Mouse (Mus musculus): ENCODE data around the gene Tspan17. TPM values are rescaled to one million over a fixed set of nuclear protein-coding genes. Genes with fewer than 3 reads are reported as not detected.

Tspan17 gene
- polyA plus RNA-seq, 1 experiment from 2014 or later, result 3.1 TPM

DNA sequence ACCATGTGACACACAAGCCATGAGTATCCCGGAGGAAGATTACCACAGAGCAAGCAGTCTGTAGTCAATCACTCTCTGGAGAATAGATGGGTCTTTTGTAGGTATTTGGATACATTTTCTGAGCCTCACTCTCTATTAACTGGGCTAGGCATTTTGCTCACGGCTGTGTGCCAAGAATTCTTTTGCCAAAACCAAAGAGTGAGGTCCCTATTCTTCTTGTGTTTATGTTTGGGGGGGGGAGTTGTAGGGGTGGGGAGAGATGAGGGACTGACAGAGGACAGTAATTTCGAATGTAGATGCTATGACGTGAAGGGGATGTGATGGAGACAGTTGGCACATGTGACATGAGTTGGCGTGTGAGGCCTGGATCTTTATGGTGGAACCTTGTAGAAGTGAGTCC lies 47.9 kb downstream of the Tspan17 start:
- Histone ChIP-seq H3K9me3 (replicated peaks) (0 out of 2 replicates have a peak, but pooled peaks cover 4% of the 10 kb centered on the region), H3K27ac (ENCODE audit: poor library complexity, severe bottlenecking) (no peak overlapping the region), H3K9ac (no peak overlapping the region), H3K4me3 (no peak overlapping the region), H3K36me3 (no peaks in the 10 kb centered on the region), H3K27me3 (replicated peaks) (peaks cover 23% of the 10 kb centered on the region), H3K4me1 (replicated peaks) (no peaks in the 10 kb centered on the region), H3K4me2 (no peak overlapping the region)
- WGBS, result 71% methylated on average over 5 of the region's 5 CpGs
- ATAC-seq (ENCODE audit: insufficient number of reproducible peaks, low FRiP score), result no peak

DNA sequence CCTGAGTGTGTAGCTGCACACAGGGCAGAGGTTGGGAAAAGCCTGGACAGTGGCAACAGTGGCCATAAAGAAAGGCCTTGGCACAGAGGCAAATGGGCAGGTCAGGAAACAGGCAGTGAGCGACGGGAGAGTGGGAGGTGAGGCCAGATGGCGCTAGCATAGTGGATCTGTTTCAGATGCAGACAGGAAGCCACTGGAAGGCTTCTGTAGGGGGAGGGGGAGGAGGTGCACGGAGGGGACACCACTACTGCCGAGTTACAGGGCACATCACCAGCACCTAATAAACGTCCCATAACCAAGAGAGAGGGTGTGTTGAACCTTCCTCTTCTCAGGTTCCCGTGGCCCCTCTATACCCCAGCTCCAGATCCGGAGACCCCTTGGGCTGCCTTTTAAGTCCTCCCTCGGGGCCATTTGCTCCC lies 48.3 kb downstream of the Tspan17 start:
- Histone ChIP-seq H3K9me3 (replicated peaks) (peaks cover 8% of the 10 kb centered on the region; the same call in 1 of the 2 replicates), H3K27ac (ENCODE audit: poor library complexity, severe bottlenecking) (no peak overlapping the region), H3K4me2 (0 out of 2 replicates have a peak overlapping the region, but pooled peaks have one; percentile 3), H3K27me3 (replicated peaks) (peaks cover 23% of the 10 kb centered on the region), H3K9ac (no peak overlapping the region), H3K36me3 (no peaks in the 10 kb centered on the region), H3K4me3 (no peak overlapping the region), H3K4me1 (replicated peaks) (no peaks in the 10 kb centered on the region)
- ATAC-seq (ENCODE audit: insufficient number of reproducible peaks, low FRiP score), result no peak
- WGBS, result 13% methylated on average over 9 of the region's 9 CpGs

DNA sequence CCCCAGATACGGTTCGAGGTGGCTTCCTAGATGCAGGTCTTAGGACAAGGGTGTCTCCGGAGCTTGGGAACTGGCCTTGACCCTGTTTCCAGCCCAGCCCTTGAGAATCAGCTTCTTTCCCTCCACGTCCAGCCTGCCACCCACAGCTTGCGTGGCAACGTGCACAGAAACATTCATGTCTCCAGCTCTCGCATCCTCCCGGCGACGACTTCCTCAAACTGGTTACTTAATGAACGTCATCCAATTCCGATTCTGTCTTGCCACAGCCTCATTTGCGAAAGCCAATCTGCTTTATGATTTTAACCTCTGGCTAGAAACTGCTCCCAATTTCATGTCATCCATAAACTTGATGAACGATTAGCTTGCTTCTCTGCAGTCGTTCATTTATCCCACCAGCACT lies 49.4 kb downstream of the Tspan17 start:
- WGBS, result 76% methylated on average over 15 of the region's 15 CpGs
- no peak overlapping the region for H3K4me3 ChIP-seq
- H3K4me2 ChIP-seq, result no peak overlapping the region
- ATAC-seq (ENCODE audit: insufficient number of reproducible peaks, low FRiP score), result no peak
- peaks cover 8% of the 10 kb centered on the region; the same call in 1 of the 2 replicates for H3K9me3 ChIP-seq (replicated peaks)
- H3K36me3 ChIP-seq, result no peaks in the 10 kb centered on the region
- H3K27ac ChIP-seq (ENCODE audit: poor library complexity, severe bottlenecking), result no peak overlapping the region
- no peak overlapping the region for H3K9ac ChIP-seq
- peaks cover 23% of the 10 kb centered on the region for H3K27me3 ChIP-seq (replicated peaks)
- H3K4me1 ChIP-seq (replicated peaks), result no peaks in the 10 kb centered on the region

DNA sequence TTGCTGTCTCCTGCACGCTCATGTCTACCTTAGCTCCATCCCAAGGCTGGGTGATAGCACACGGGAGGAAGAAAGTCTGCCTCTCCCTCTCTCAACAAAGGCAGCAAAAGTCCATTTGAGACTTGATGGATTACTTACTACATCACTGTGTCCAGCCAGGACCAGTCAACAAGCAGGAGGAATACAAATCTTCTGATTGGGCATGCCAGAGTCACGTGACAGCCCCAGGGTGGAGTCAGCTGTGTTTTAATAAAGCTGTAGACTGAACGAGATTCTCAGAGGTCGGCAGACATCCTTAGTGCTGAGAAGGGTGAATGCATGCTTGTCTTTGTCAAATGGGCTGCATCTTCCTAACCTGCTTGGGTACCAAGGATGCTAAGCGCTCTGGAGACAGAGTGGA lies 50.0 kb downstream of the Tspan17 start:
- ATAC-seq (ENCODE audit: insufficient number of reproducible peaks, low FRiP score), result no peak
- 67% methylated on average over 6 of the region's 6 CpGs for WGBS
- Histone ChIP-seq H3K4me2 (no peak overlapping the region), H3K4me3 (no peak overlapping the region), H3K9ac (no peak overlapping the region), H3K27me3 (replicated peaks) (peaks cover 23% of the 10 kb centered on the region), H3K27ac (ENCODE audit: poor library complexity, severe bottlenecking) (no peak overlapping the region), H3K4me1 (replicated peaks) (no peaks in the 10 kb centered on the region), H3K9me3 (replicated peaks) (peaks cover 8% of the 10 kb centered on the region; the same call in 1 of the 2 replicates), H3K36me3 (no peaks in the 10 kb centered on the region)

DNA sequence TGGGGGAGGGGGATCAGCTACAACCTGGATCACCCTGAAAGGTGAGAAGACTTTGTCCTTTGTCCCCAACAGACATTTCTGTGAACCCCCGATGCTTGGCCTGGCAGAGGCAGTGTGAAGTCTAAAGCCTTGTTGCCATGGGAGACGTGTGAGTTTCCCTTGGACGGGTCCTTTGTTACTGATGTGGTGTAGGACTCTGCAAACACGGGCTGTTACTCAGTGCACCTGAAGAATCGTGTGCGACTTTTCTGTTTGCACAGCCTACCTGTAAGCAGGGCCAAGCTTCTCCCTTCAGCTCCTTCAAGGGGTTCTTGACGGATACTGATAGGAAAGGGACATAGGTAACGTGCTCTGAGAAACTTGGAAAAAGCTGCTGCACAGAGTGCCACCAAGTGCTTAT lies 55.4 kb downstream of the Tspan17 start:
- H3K27me3 ChIP-seq (replicated peaks), result peaks cover 5% of the 10 kb centered on the region; the same call in 1 of the 2 replicates
- no peaks in the 10 kb centered on the region for H3K36me3 ChIP-seq
- 52% methylated on average over 8 of the region's 8 CpGs for WGBS
- H3K9me3 ChIP-seq (replicated peaks), result peaks cover 8% of the 10 kb centered on the region; the same call in 1 of the 2 replicates
- H3K27ac ChIP-seq (ENCODE audit: poor library complexity, severe bottlenecking), result no peak overlapping the region
- H3K4me1 ChIP-seq (replicated peaks), result no peaks in the 10 kb centered on the region
- H3K4me3 ChIP-seq, result no peak overlapping the region
- H3K9ac ChIP-seq, result no peak overlapping the region
- no peak overlapping the region for H3K4me2 ChIP-seq
- ATAC-seq (ENCODE audit: insufficient number of reproducible peaks, low FRiP score), result no peak

Other genes starting within 250 kb of the Tspan17 start
- 119 and 131 TPM in 2 replicates for gene 4833439L19Rik, start 223.9 kb upstream of the Tspan17 start, polyA plus RNA-seq (2016; fragmentation: Nextera tagmentation; extraction: Ambion mirVana)
- 19.9 and 23.3 TPM in 2 replicates for gene Arl10, start 214.4 kb upstream of the Tspan17 start, polyA plus RNA-seq (2016; fragmentation: Nextera tagmentation; extraction: Ambion mirVana)
- 55.5 and 60.3 TPM in 2 replicates for gene Nop16, start 199.3 kb upstream of the Tspan17 start, polyA plus RNA-seq (2016; fragmentation: Nextera tagmentation; extraction: Ambion mirVana)
- 242 and 247 TPM in 2 replicates for gene Higd2a, start 199.2 kb upstream of the Tspan17 start, polyA plus RNA-seq (2016; fragmentation: Nextera tagmentation; extraction: Ambion mirVana)
- gene Cltb, start 178.0 kb upstream of the Tspan17 start, polyA plus RNA-seq (2016; fragmentation: Nextera tagmentation; extraction: Ambion mirVana), result 48.9 and 52.6 TPM in 2 replicates
- gene Faf2, start 167.6 kb upstream of the Tspan17 start, polyA plus RNA-seq (2016; fragmentation: Nextera tagmentation; extraction: Ambion mirVana), result 48.8 and 50.2 TPM in 2 replicates
- gene Rnf44, start 95.5 kb upstream of the Tspan17 start, polyA plus RNA-seq (2016; fragmentation: Nextera tagmentation; extraction: Ambion mirVana), result 60.4 and 62.7 TPM in 2 replicates
- 0.04 and 0.18 TPM in 2 replicates for gene Cdhr2, start 87.9 kb upstream of the Tspan17 start, polyA plus RNA-seq (2016; fragmentation: Nextera tagmentation; extraction: Ambion mirVana)
- gene Gprin1, start 39.5 kb upstream of the Tspan17 start, polyA plus RNA-seq (2016; fragmentation: Nextera tagmentation; extraction: Ambion mirVana), result 0.22 and 0.27 TPM in 2 replicates
- 0.18 and 0.37 TPM in 2 replicates for gene Sncb, start 22.8 kb upstream of the Tspan17 start, polyA plus RNA-seq (2016; fragmentation: Nextera tagmentation; extraction: Ambion mirVana)
- not detected in 2 replicates for gene Eif4e1b, start 5.4 kb upstream of the Tspan17 start, polyA plus RNA-seq (2016; fragmentation: Nextera tagmentation; extraction: Ambion mirVana)
- 2.9 and 4.3 TPM in 2 replicates for gene Unc5a, start 160.0 kb downstream of the Tspan17 start, polyA plus RNA-seq (2016; fragmentation: Nextera tagmentation; extraction: Ambion mirVana)
- 0.42 and 0.68 TPM in 2 replicates for gene Hk3, start 232.0 kb downstream of the Tspan17 start, polyA plus RNA-seq (2016; fragmentation: Nextera tagmentation; extraction: Ambion mirVana)